Mouse (Mus musculus): ENCODE measurements around the gene Rfesd. TPM values are rescaled to one million over a fixed set of nuclear protein-coding genes. Genes with fewer than 3 reads are reported as not detected.

The Rfesd gene
- polyA plus RNA-seq, 1 experiment from 2014 or later: 18.8 TPM

DNA sequence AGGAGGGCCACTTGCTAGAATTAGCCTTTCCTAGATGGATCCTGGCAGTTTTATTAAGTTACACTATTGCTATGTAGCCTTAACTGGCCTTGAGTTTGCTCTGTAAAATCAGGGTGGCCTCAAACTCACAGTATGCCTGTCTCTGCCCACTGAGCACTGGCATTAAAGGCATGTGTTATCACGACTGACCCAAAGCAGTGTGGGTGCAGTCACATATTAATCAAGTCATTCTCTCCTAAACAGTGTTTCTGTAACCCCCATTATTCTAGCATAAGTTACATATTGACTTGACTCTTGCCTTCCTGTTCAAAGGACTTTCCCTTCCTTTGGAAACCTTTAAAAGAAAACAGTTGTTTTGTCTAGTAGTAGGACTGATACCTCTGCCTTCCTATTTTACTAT, 23.9 kb upstream of the Rfesd start:
- 65% methylated on average over 1 of the region's 1 CpGs for WGBS
- Histone ChIP-seq H3K9ac (no peak overlapping the region), H3K27ac (no peak overlapping the region), H3K4me3 (no peak overlapping the region), H3K27me3 (replicated peaks) (no peaks in the 10 kb centered on the region), H3K9me3 (no peaks in the 10 kb centered on the region), H3K36me3 (replicated peaks) (no peaks in the 10 kb centered on the region), H3K4me2 (no peak overlapping the region), H3K4me1 (no peaks in the 10 kb centered on the region)
- ATAC-seq (replicated peaks): no peak

DNA sequence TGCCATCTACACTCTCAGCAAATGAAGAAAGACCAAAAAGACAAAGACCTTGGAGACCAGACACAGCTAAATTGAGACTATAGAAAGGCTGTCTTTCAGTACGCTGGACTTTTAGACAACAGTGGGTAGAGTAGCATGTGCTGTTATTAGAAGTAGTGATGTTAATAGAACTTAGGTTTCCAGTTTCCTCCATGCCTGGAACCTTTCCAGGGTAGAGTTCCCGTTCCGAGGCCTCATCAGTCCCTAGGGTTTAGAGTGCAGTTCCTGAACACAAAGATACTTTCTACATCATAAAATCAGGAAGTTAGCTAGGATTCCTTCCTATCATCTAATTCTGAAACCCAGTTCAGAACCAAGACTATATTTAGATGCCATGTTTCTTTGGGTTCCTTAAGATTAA, 6.1 kb upstream of the Rfesd start:
- no peaks in the 10 kb centered on the region for H3K9me3 ChIP-seq
- H3K36me3 ChIP-seq (replicated peaks): no peaks in the 10 kb centered on the region
- H3K27me3 ChIP-seq (replicated peaks): no peaks in the 10 kb centered on the region
- 90% methylated on average over 3 of the region's 3 CpGs for WGBS
- ATAC-seq (replicated peaks): no peak
- H3K4me2 ChIP-seq: no peak overlapping the region
- H3K4me1 ChIP-seq: no peaks in the 10 kb centered on the region
- H3K9ac ChIP-seq: no peak overlapping the region
- H3K27ac ChIP-seq: no peak overlapping the region
- no peak overlapping the region for H3K4me3 ChIP-seq

DNA sequence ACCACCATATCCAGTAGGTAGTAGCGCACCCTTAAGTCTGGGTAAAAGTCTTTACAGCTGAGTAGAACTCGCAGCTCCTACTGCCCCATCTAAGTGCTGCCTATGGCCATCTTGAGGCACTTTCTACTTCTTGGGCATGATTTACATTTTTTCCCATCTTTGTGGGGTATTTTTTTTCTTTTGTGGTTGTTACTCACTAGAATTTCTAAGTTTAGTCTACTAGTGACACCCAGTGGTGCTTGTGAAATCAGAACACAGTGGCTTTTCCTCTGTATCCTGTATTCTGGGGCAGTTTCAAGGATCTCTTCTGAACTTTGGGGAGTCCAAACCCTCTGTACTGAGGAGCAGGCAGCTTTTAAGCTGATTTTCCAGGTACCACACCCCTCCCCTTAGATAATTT, 3.3 kb upstream of the Rfesd start:
- Histone ChIP-seq H3K4me1 (peaks cover 9% of the 10 kb centered on the region), H3K4me3 (no peak overlapping the region), H3K27me3 (replicated peaks) (no peaks in the 10 kb centered on the region), H3K9ac (no peak overlapping the region), H3K27ac (no peak overlapping the region), H3K36me3 (replicated peaks) (no peaks in the 10 kb centered on the region), H3K4me2 (no peak overlapping the region), H3K9me3 (no peaks in the 10 kb centered on the region)
- no peak for ATAC-seq (replicated peaks)
- 92% methylated on average over 2 of the region's 2 CpGs for WGBS

DNA sequence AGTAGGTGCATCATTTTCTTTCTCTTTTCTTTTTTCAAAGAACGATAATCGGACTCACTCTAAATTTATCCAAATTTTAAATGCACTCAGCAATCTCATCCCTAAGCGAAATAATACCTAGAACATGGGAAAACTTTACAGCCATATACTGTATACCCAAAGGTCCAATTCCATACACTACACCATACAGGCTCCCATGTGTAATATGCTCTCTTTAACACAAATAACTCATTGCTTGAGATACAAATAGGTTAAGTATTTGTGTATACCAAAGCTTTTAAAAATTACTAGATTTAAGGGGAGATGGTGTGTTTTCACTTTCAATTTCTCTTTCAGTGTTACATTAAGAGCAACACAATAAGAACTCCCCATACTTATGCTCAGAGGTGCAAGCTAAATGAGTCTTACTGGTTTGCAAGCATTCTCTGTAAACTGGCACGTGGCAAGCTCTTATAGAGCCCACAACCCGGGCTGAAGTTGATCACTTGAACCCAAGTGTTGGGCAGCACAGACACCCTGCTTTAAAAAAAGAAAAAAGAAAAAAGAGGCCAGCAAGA, 403 bp upstream of the Rfesd start:
- Histone ChIP-seq H3K27ac (no peak overlapping the region), H3K9me3 (no peaks in the 10 kb centered on the region), H3K4me3 (peak overlapping the region; percentile 54), H3K27me3 (replicated peaks) (no peaks in the 10 kb centered on the region), H3K4me2 (peak overlapping the region; percentile 56), H3K4me1 (peaks cover 9% of the 10 kb centered on the region), H3K36me3 (replicated peaks) (no peaks in the 10 kb centered on the region), H3K9ac (no peak overlapping the region; the same call in 1 of the 2 replicates)
- WGBS: 45% methylated on average over 5 of the region's 5 CpGs
- ATAC-seq (replicated peaks): peak; percentile 73

DNA sequence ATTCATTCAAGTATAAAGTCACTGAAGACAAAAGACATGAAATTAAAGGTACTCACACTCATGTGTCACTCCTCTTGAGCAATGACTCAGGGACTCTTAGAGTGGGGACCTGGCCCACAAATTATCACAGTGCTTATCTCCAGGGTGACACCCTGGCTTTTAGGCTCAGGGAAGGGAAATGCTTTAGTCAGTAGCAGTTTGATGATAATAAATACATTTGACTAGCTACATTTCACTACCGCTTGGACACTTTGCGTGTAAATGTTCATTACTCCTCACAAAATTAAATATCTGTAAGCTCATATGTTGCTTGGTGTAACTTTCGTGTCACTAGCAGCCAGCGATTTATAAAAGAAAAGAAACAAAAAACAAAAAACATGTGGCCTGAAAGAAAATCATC, 1.1 kb downstream of the Rfesd start:
- ATAC-seq (replicated peaks): no peak
- H3K27ac ChIP-seq: peak overlapping the region; percentile 87

DNA sequence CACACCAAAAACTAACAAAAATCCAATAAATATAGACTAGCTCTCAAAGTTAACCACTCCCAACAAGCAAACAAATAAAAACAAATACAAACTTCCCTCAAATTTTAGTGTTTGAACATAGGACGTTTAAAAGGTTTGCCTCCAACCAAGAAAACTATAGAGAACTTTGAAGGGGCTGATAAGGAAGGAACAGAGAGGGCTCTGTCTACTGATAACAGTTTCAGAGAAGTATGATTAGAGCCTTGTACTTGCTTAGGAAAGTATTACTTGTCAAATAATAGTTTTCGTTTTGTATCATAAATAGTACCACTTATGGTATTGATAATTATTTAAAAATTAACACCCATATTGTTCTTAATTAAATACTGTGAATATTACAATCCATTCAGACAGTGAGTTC, 4.0 kb downstream of the Rfesd start:
- Histone ChIP-seq H3K4me3 (no peak overlapping the region), H3K27me3 (replicated peaks) (no peaks in the 10 kb centered on the region), H3K4me1 (peaks cover 9% of the 10 kb centered on the region), H3K9ac (no peak overlapping the region), H3K27ac (no peak overlapping the region), H3K36me3 (replicated peaks) (no peaks in the 10 kb centered on the region), H3K4me2 (no peak overlapping the region), H3K9me3 (no peaks in the 10 kb centered on the region)
- ATAC-seq (replicated peaks): no peak
- 85% methylated on average over 2 of the region's 2 CpGs for WGBS

More for the DNA sequence above, 1.1 kb downstream of the Rfesd start:
- Histone ChIP-seq H3K27me3 (replicated peaks) (no peaks in the 10 kb centered on the region), H3K9ac (peak overlapping the region; percentile 76; the same call in 1 of the 2 replicates), H3K4me2 (peak overlapping the region; percentile 56), H3K9me3 (no peaks in the 10 kb centered on the region), H3K4me1 (peaks cover 9% of the 10 kb centered on the region), H3K4me3 (peak overlapping the region; percentile 54), H3K36me3 (replicated peaks) (no peaks in the 10 kb centered on the region)
- 82% methylated on average over 4 of the region's 4 CpGs for WGBS

DNA sequence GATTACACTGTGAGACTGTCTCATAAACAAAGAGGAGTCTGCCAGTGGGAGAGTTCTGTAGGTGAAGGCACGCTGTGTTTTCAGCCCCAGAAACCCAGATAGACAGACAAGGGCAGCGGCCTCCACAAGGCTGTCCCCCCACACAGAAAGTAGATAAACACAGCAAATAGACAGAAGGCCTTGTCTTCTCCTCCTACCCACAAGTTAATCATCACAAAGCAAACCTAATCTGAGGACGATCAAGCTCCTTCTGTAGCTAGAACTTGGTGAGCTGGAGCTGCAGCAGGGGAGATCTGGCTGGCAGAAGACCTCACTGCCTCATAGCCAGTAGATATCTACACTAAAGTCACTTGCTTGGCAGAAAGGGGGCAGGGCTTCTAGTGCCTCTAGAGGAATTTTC, 15.2 kb downstream of the Rfesd start:
- Histone ChIP-seq H3K4me2 (no peak overlapping the region), H3K36me3 (replicated peaks) (no peaks in the 10 kb centered on the region), H3K27me3 (replicated peaks) (no peaks in the 10 kb centered on the region), H3K9me3 (no peaks in the 10 kb centered on the region), H3K4me3 (no peak overlapping the region), H3K9ac (no peak overlapping the region), H3K4me1 (no peaks in the 10 kb centered on the region), H3K27ac (no peak overlapping the region)
- 94% methylated on average over 3 of the region's 3 CpGs for WGBS
- ATAC-seq (replicated peaks): no peak

DNA sequence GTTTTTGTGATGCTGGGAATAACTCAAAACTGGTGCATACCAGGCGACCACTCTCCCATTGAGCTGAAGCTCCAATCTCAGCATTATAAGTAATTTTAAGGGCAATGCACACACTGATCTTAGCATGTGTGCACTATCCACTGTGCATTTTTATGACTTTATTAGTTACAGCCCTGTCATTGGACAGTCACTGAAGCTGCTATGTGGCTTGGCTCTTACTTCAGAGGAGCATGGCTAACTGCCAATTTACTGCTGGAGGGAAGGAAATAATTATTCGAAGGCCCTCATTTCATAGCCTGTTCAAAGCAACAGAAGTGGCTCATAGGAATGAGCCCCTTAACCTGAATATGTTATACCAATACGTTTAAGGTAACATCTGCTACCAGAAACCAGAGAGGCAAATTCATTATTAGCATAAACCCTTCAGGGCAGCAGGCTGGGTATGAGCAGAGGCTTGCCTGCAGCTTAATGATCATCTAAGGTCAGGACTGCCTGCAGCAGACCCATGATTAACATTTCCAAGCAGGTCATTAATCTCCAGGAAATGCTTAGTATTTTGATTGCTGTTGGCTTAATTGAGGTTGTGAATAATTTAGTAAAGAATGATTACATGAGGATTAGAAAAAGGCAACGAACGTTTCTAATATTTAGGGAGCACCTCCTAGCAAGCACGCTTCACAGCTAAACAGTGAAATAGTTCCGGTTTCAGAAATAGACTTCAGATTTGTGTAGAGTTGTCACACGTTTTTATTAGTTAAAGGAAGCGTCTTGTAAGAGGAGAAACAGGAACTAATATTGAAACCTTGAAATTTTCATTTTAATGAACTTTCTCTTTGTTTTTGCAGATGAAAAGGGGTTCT, 26.1 kb downstream of the Rfesd start:
- Histone ChIP-seq H3K27me3 (replicated peaks) (no peaks in the 10 kb centered on the region), H3K27ac (peak overlapping the region; percentile 61), H3K4me3 (no peak overlapping the region), H3K4me2 (no peak overlapping the region), H3K9me3 (no peaks in the 10 kb centered on the region; the same call in 1 of the 2 replicates), H3K9ac (no peak overlapping the region), H3K36me3 (replicated peaks) (no peaks in the 10 kb centered on the region), H3K4me1 (peaks cover 5% of the 10 kb centered on the region; the same call in 1 of the 2 replicates)
- WGBS: 24% methylated on average over 9 of the region's 9 CpGs
- peak; percentile 96 for ATAC-seq (replicated peaks)

DNA sequence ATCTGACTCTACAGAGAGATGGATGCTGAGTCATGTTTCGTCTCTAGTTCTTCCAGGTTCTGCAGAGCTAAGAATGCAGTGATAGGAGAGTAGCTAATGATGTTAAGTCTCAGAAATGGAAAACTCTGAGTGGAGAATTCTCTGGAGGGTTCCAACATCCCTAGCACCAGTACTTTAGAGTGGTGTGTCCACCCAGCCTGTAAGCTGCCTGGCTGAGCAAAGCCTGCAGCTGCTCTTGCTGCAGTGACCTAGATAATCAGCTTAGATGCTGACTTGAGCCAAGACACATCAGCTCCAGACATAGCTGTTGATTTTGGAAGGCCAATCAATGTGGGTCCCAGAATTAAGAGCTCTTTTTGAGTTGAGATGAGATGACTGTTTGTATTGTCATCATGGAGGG, 30.4 kb downstream of the Rfesd start:
- Histone ChIP-seq H3K4me2 (no peak overlapping the region), H3K4me3 (no peak overlapping the region), H3K36me3 (replicated peaks) (no peaks in the 10 kb centered on the region), H3K9me3 (no peaks in the 10 kb centered on the region), H3K27me3 (replicated peaks) (no peaks in the 10 kb centered on the region), H3K9ac (no peak overlapping the region), H3K27ac (no peak overlapping the region), H3K4me1 (peaks cover 5% of the 10 kb centered on the region; the same call in 1 of the 2 replicates)
- 87% methylated on average over 1 of the region's 1 CpGs for WGBS
- no peak for ATAC-seq (replicated peaks)

DNA sequence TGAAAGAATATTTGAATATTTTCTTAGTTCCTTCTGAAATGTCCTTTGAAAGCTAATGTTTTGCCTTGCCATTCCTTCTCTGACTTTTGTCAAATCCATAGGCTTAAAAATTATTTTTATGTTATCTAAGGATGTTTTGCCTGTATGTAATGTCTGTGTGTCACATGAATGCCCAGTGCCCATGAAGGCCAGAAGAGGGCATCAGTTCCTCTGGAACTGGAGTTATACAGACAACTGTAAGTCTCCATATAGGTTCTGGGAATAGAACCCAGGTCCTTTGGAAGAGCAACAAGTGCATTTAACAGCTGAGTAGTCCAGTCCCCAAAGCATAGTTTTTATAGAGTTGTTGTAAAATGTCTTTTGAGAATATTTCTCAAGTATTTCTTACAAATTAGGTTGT, 36.6 kb downstream of the Rfesd start:
- no peak overlapping the region for H3K9ac ChIP-seq
- H3K4me1 ChIP-seq: no peaks in the 10 kb centered on the region
- H3K4me2 ChIP-seq: no peak overlapping the region
- H3K4me3 ChIP-seq: no peak overlapping the region
- no peaks in the 10 kb centered on the region for H3K9me3 ChIP-seq
- H3K36me3 ChIP-seq (replicated peaks): no peaks in the 10 kb centered on the region
- no peaks in the 10 kb centered on the region for H3K27me3 ChIP-seq (replicated peaks)
- H3K27ac ChIP-seq: no peak overlapping the region
- no peak for ATAC-seq (replicated peaks)

DNA sequence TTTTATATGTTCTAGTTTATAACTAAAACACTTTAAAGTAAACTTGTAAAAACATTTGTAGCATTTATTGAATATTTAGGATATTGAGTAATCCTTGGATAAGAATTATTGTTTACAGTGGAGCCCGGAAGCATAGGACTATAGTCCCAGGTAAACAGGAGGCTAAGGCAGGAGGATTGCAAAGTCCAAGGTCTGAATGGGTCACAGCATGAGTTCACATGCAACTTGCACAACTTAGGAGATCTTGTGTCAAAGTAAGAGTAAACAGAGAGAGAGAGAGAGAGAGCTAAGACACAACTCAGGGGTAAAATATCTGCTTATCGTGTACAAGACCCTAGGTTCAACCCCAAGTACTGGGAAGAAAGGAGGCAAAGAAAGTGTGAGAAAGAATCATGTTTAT, 41.9 kb downstream of the Rfesd start:
- 95% methylated on average over 2 of the region's 2 CpGs for WGBS
- ATAC-seq (replicated peaks): no peak
- no peaks in the 10 kb centered on the region for H3K9me3 ChIP-seq
- no peaks in the 10 kb centered on the region for H3K36me3 ChIP-seq (replicated peaks)
- H3K9ac ChIP-seq: no peak overlapping the region
- H3K27me3 ChIP-seq (replicated peaks): no peaks in the 10 kb centered on the region
- H3K4me2 ChIP-seq: no peak overlapping the region
- H3K27ac ChIP-seq: no peak overlapping the region
- H3K4me1 ChIP-seq: no peaks in the 10 kb centered on the region
- H3K4me3 ChIP-seq: no peak overlapping the region

DNA sequence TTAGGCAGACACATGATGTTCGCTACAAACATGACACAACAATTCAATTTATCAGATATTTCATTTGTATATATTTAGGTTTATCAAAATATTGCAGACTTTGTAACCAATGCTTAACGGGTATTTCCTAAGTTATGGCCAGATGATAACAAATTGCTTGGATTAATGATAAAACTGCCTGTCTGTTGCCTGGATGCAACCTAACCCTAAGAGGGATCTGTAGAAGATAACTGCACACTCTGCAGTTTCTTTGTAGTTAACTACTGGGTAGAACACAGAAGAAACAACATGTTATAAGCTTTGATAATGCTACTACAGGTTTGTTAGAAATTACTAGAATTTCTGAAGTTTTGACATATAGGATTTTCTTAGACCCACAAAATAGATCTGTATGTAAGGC, 42.3 kb downstream of the Rfesd start:
- no peak overlapping the region for H3K4me3 ChIP-seq
- H3K9me3 ChIP-seq: no peaks in the 10 kb centered on the region
- no peak overlapping the region for H3K4me2 ChIP-seq
- no peaks in the 10 kb centered on the region for H3K4me1 ChIP-seq
- H3K27me3 ChIP-seq (replicated peaks): no peaks in the 10 kb centered on the region
- WGBS: 96% methylated on average over 2 of the region's 2 CpGs
- no peak overlapping the region for H3K27ac ChIP-seq
- no peak for ATAC-seq (replicated peaks)
- no peaks in the 10 kb centered on the region for H3K36me3 ChIP-seq (replicated peaks)
- no peak overlapping the region for H3K9ac ChIP-seq

DNA sequence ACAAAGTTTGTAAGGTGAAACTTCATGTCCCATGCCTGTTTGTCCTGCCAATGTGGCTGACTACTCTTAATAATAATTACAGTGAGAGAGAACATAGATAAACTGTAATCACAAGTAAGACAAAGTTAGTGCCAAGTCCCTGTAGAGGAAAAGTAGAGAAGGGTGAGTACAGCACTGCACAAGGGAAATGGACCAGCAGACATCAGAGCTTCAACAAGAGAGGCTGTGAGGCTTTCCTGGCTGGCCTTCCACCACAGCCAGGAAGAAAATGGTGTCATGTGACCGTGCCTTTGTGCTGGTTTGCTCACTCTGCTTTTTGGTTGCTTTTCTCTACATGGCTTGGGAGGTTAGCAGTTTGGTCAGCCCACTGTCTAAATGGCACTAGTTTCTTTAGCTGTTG, 42.9 kb downstream of the Rfesd start:
- WGBS: 50% methylated on average over 1 of the region's 1 CpGs
- no peak overlapping the region for H3K27ac ChIP-seq

More for the DNA sequence above, 42.9 kb downstream of the Rfesd start:
- Histone ChIP-seq H3K9ac (no peak overlapping the region), H3K27me3 (replicated peaks) (no peaks in the 10 kb centered on the region), H3K9me3 (no peaks in the 10 kb centered on the region), H3K4me1 (no peaks in the 10 kb centered on the region), H3K36me3 (replicated peaks) (no peaks in the 10 kb centered on the region), H3K4me2 (no peak overlapping the region), H3K4me3 (no peak overlapping the region)
- ATAC-seq (replicated peaks): no peak

Measured in midbrain, embryonic 15.5 days (tissue).